Mouse (Mus musculus) G1E (cell line): ENCODE measurements around the gene Pofut2.

Source experiments
- CTCF ChIP-seq: IDR thresholded peaks from 2 replicates; pipeline ENCODE4 v1.5.1; 2012; ENCODE audit warnings: low read depth, low read length, inconsistent platforms, mixed read lengths
- GATA1 ChIP-seq: IDR thresholded peaks from 2 replicates; pipeline ENCODE4 v1.6.1; 2012; ENCODE audit warnings: borderline replicate concordance, low read length, inconsistent platforms, mixed read lengths
- POLR2AphosphoS5 ChIP-seq: IDR thresholded peaks from 2 replicates; pipeline ENCODE4 v1.6.1; 2012; ENCODE audit warnings: low read depth, low read length, inconsistent platforms; ENCODE audit not compliant: insufficient replicate concordance
- TAL1 ChIP-seq: conservative IDR thresholded peaks from 2 replicates; pipeline ENCODE4 v1.6.1; 2012; ENCODE audit warnings: low read depth, low read length, inconsistent platforms, mixed read lengths

DNA sequence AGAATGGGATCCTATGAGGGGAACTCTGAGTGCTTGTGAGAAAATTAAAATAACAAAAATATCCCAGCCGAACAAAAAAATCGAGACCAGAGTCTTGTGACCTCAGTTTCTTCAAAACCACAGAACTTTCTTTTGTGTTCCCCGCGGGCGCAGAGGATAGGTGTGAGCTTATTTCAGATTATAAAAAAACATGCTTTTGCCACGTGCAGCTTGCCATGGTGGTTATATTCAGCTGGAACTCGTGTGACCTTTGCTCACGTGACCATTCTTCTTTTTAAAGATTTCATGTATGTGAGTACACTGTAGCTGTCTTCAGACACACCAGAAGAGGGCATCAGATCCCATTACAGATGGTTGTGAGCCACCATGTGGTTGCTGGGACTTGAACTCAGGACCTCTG, 30.5 kb downstream of the Pofut2 start:
- TF ChIP-seq POLR2AphosphoS5, result no peak
- TF ChIP-seq TAL1, result no peak
- no peak for TF ChIP-seq CTCF
- no peak for TF ChIP-seq GATA1
